Mouse (Mus musculus): ENCODE measurements around the gene Cacfd1.
A peak's percentile ranks its signal among the peaks of the same experiment; 100 is the strongest.

DNA sequence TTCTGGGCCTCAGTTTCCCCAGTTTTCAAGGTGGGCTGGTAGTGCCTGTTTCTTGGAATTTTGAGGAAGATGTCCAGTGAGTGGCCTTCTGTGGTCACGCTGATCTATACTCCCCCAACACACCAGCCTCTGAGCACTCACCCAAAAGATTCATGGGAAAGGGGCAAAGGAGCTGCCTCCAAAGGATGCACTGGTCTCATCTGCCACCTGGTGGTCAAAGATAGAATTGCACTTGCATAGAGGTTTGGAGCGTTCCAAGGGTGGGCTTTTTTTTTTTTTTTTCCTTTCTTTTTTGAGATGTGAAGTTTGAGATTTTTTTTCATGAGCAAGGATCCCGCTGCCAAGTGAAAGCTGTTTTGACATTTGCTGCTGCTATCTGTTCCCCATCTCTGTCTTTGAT lies 28.9 kb downstream of the Cacfd1 start:
- no peak for TF ChIP-seq EP300 (IDR thresholded peaks at IDR 0.05)
- peak; percentile 96 for TF ChIP-seq CTCF (IDR thresholded peaks at IDR 0.05)

Data from lung, postnatal 0 days (tissue).